Mouse (Mus musculus) Muller cell, postnatal 12 days (primary cell): ENCODE data around the gene Hoxd3.

Source experiments
- DNase-seq: peaks from one replicate; pipeline ENCODE4 v3.0.0-alpha.2; 2015; ENCODE audit errors: inconsistent ontology term

The Hoxd3 gene

GRCm38 (mm10) chr2:74726973-74727639, 15.4 kb downstream of the Hoxd3 start:
- no peak for DNase-seq

GRCm38 (mm10) chr2:74727640-74728302, 16.0 kb downstream of the Hoxd3 start:
- DNase-seq: no peak

- DNase-seq: no peak
These were observed 16.6 kb downstream of the Hoxd3 start for GRCm38 (mm10) chr2:74728303-74728680.

- no peak for DNase-seq
These were observed 18.6 kb downstream of the Hoxd3 start for GRCm38 (mm10) chr2:74730331-74730730.

- no peak for DNase-seq
These were observed 19.3 kb downstream of the Hoxd3 start for GRCm38 (mm10) chr2:74731055-74731454.

- no peak for DNase-seq
These were observed 20.2 kb downstream of the Hoxd3 start for GRCm38 (mm10) chr2:74731799-74732512.

GRCm38 (mm10) chr2:74732513-74733316, 21.0 kb downstream of the Hoxd3 start:
- no peak for DNase-seq

GRCm38 (mm10) chr2:74733317-74733661, 21.6 kb downstream of the Hoxd3 start:
- no peak for DNase-seq

- DNase-seq: no peak
These were observed 22.0 kb downstream of the Hoxd3 start for GRCm38 (mm10) chr2:74733765-74734164.

- DNase-seq: no peak
These were observed 22.7 kb downstream of the Hoxd3 start for GRCm38 (mm10) chr2:74734451-74734850.

- no peak for DNase-seq
These were observed 23.5 kb downstream of the Hoxd3 start for GRCm38 (mm10) chr2:74734996-74735811.

GRCm38 (mm10) chr2:74735851-74736687, 24.3 kb downstream of the Hoxd3 start:
- DNase-seq: no peak

GRCm38 (mm10) chr2:74736688-74737577, 25.2 kb downstream of the Hoxd3 start:
- no peak for DNase-seq

- DNase-seq: no peak
These were observed 25.9 kb downstream of the Hoxd3 start for GRCm38 (mm10) chr2:74737578-74738070.

- no peak for DNase-seq
These were observed 27.1 kb downstream of the Hoxd3 start for GRCm38 (mm10) chr2:74738623-74739475.

GRCm38 (mm10) chr2:74739476-74739800, 27.7 kb downstream of the Hoxd3 start:
- no peak for DNase-seq

- no peak for DNase-seq
These were observed 28.1 kb downstream of the Hoxd3 start for GRCm38 (mm10) chr2:74739869-74740268.
